Mouse (Mus musculus) right cerebral cortex, postnatal 14 days (tissue): ENCODE measurements around the gene Cd5.

ENCODE experiments used
- DNase-seq: peaks from one replicate; pipeline ENCODE4 v3.0.0; 2022

Cd5 gene

DNA sequence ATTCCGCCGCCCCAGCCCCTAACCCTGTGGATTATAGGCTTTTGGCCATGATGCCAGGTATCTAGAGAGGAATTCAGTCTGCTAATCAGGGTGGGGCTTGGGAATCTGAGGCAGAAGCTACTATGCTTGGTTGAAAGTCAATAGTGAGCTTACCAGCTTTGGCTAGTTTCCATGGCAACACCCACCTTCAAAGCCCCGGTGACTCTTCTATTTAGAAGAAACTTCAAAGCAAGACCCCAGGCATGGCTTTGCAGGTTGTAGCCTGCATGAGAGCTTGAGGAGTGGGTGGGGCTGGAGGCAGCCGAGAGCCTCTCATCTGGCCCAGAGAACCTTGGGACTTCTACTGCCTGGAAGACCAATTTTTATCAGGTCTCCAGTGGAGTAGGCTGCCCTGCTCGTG lies 15.2 kb downstream of the Cd5 start:
- no peak for DNase-seq

- DNase-seq: no peak
These were observed 15.7 kb downstream of the Cd5 start for GRCm38 (mm10) chr19:10723084-10723483.

GRCm38 (mm10) chr19:10721064-10721463 lies 17.7 kb downstream of the Cd5 start:
- DNase-seq: no peak

GRCm38 (mm10) chr19:10720524-10720923 lies 18.3 kb downstream of the Cd5 start:
- DNase-seq: no peak

- DNase-seq: no peak
These were observed 19.1 kb downstream of the Cd5 start for GRCm38 (mm10) chr19:10719751-10720150.

- peak; percentile 43 for DNase-seq
These were observed 20.5 kb downstream of the Cd5 start for GRCm38 (mm10) chr19:10718251-10718775.

- no peak for DNase-seq
These were observed 23.3 kb downstream of the Cd5 start for GRCm38 (mm10) chr19:10715476-10715875.

DNA sequence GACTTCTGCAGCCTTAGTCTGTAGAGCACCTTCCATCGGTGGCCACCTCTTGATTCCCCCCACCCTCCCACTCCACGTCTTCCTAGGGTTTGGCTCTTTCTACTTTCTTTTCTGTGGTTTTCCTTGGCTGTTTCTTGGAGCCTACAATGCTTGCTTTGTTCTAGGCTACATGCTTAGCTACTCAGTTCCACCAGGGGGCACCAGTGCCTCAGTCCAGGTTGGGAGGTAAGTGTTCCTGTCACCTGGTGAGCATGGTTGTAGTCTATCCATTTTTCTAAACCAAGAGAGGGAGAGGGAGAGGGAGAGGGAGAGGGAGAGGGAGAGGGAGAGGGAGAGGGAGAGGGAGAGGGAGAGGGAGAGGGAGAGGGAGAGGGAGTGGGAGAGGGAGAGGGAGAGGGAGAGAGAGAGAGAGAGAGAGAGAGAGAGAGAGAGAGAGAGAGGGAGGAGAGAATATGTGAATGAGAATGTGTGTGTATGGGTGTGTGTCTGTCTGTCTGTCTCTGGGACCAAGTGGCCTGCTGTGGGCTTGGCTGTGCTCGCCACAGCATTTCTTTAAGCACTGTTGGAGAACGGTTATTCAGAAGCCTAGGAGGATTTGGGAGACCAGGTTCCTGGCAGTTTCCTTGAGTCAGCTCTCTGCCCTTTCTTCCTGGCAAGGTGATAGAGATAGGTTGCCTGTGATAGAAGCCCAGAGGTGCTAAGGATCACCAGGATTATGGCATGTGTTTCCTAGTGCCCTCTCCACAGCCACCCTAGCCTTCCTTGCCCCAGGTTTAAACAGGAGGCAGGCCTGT lies 23.9 kb downstream of the Cd5 start:
- peak; percentile 84 for DNase-seq

DNA sequence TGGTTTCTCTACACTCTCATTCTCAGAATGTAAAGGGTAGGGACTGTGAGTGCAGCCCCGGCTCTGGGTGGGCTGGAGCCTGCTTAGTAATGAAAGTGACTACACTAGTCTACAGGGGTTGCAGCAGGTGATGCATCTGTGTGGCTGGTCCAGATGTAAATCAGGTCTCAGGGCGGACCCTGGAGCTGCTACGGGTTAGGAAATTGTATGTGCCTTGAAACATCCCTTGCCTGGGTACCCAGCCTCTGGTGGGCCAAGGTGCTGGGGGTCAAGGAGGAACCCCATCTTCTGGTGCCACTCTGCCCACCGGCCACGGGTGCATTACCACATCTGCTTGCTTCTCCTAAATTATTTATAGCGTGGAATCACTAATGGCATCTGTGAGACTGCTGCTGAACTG lies 24.6 kb downstream of the Cd5 start:
- DNase-seq: no peak

DNA sequence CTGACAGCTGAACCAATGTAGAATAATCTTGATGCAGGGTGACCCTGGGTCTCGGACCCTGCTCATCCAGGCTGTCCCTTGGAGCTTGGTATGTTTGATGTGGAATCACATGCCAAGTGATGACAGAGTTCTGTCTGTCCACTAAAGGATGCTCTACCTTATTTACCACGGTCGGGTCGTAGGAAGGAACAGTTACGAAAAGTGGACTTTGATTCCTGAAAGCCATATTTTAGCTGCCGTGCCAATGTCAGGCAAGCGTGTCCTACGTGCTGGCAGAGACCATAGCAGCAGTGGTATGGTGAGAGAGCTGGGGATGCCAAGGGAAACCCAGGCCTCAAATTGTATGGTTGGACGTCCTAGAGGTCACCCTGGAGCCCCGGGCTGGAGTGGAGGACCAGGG lies 25.3 kb downstream of the Cd5 start:
- no peak for DNase-seq

GRCm38 (mm10) chr19:10712646-10713045 lies 26.2 kb downstream of the Cd5 start:
- DNase-seq: no peak

- DNase-seq: no peak
These were observed 26.6 kb downstream of the Cd5 start for GRCm38 (mm10) chr19:10712194-10712593.

DNA sequence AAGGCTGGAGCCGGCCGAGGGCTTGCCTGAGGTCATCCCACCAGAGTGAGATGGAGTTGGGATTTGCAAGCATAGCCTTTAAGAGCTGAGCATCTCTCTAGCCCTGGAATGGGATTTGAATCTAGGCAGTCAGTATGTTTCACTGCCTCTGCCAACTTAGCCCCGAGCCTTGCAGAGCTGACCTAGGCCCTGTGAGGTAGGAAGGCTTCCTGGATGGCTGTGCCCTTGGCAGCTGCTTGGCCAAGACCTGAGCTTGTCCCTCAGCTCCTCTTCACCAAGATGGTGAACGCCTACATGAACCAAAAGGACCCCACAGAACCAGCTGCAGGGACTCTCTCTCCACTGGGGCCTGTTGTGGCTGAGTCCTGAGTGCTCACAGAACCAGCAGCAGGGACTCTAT lies 28.1 kb downstream of the Cd5 start:
- no peak for DNase-seq

- DNase-seq: peak; percentile 73
These were observed 28.7 kb downstream of the Cd5 start for GRCm38 (mm10) chr19:10710088-10710511.

GRCm38 (mm10) chr19:10709360-10710087 lies 29.3 kb downstream of the Cd5 start:
- DNase-seq: peak; percentile 99

- DNase-seq: no peak
These were observed 29.9 kb downstream of the Cd5 start for GRCm38 (mm10) chr19:10708900-10709299.

GRCm38 (mm10) chr19:10707881-10708280 lies 30.9 kb downstream of the Cd5 start:
- no peak for DNase-seq

GRCm38 (mm10) chr19:10707087-10707875 lies 31.5 kb downstream of the Cd5 start:
- DNase-seq: no peak

DNA sequence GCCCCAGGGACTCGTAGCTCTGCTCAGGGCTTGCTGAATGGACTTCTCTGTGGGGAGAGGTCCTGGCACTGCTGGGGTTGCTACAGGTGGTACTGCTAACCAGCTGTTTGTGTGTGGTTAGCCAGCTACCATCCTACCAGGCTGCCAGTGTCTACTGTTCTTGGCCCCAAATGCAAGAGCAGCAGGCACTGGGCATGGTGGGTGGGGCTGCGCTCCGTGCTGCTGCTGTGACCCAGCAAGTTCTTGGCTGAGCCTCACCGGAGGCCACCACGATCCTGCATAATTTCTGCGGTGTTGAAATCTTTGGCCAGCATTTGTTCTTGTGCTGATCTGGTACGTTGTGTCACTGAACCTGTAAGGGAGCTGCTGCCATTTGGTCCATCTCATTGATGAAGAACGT lies 35.3 kb downstream of the Cd5 start:
- DNase-seq: no peak

- no peak for DNase-seq
These were observed 36.7 kb downstream of the Cd5 start for GRCm38 (mm10) chr19:10702125-10702524.

GRCm38 (mm10) chr19:10701013-10701726 lies 37.6 kb downstream of the Cd5 start:
- DNase-seq: no peak

GRCm38 (mm10) chr19:10699851-10700250 lies 39.0 kb downstream of the Cd5 start:
- DNase-seq: no peak
